Mouse (Mus musculus): ENCODE results near the gene Fezf1. TPM values are rescaled to one million over a fixed set of nuclear protein-coding genes. Genes with fewer than 3 reads are reported as not detected.

Gene Fezf1
- polyA plus RNA-seq, 1 experiment from 2014 or later: not detected

GRCm38 (mm10) chr6:23245121-23245520 is 3.0 kb downstream of the Fezf1 start:
- Histone ChIP-seq H3K9me3 (replicated peaks; ENCODE audit: control insufficient read depth, low read length) (no peaks in the 10 kb centered on the region), H3K4me2 (no peak overlapping the region), H3K27ac (ENCODE audit: low read depth, low read length) (no peak overlapping the region), H3K36me3 (ENCODE audit: control insufficient read depth, insufficient read depth, low read length) (no peaks in the 10 kb centered on the region), H3K4me3 (ENCODE audit: low read depth, low read length) (no peak overlapping the region), H3K27me3 (ENCODE audit: control insufficient read depth, insufficient read depth, low read length) (peaks cover 74% of the 10 kb centered on the region), H3K9ac (ENCODE audit: low read depth, low read length) (no peak overlapping the region), H3K4me1 (ENCODE audit: control insufficient read depth, insufficient read depth, low read length) (peaks cover 8% of the 10 kb centered on the region; the same call in 1 of the 2 replicates)
- no peak for ATAC-seq (replicated peaks; ENCODE audit: insufficient number of reproducible peaks, low FRiP score, low TSS enrichment)
- 18% methylated on average over 9 of the region's 9 CpGs for WGBS (ENCODE audit: insufficient replicate concordance)

- peaks cover 63% of the 10 kb centered on the region for H3K27me3 ChIP-seq (ENCODE audit: control insufficient read depth, insufficient read depth, low read length)
- no peak overlapping the region for H3K4me2 ChIP-seq
- no peaks in the 10 kb centered on the region for H3K36me3 ChIP-seq (ENCODE audit: control insufficient read depth, insufficient read depth, low read length)
- H3K4me3 ChIP-seq (ENCODE audit: low read depth, low read length): no peak overlapping the region
- ATAC-seq (replicated peaks; ENCODE audit: insufficient number of reproducible peaks, low FRiP score, low TSS enrichment): no peak
- H3K9me3 ChIP-seq (replicated peaks; ENCODE audit: control insufficient read depth, low read length): no peaks in the 10 kb centered on the region
- WGBS (ENCODE audit: insufficient replicate concordance): 2% methylated on average over 15 of the region's 15 CpGs
- H3K4me1 ChIP-seq (ENCODE audit: control insufficient read depth, insufficient read depth, low read length): peaks cover 5% of the 10 kb centered on the region; the same call in 1 of the 2 replicates
- no peak overlapping the region for H3K9ac ChIP-seq (ENCODE audit: low read depth, low read length)
- H3K27ac ChIP-seq (ENCODE audit: low read depth, low read length): no peak overlapping the region
Measured at GRCm38 (mm10) chr6:23243821-23244760, 4.1 kb downstream of the Fezf1 start.

GRCm38 (mm10) chr6:23211499-23211898 is 36.7 kb downstream of the Fezf1 start:
- no peak for ATAC-seq (replicated peaks; ENCODE audit: insufficient number of reproducible peaks, low FRiP score, low TSS enrichment)
- Histone ChIP-seq H3K4me3 (ENCODE audit: low read depth, low read length) (no peak overlapping the region), H3K27ac (ENCODE audit: low read depth, low read length) (no peak overlapping the region), H3K9me3 (replicated peaks; ENCODE audit: control insufficient read depth, low read length) (no peaks in the 10 kb centered on the region), H3K4me1 (ENCODE audit: control insufficient read depth, insufficient read depth, low read length) (no peaks in the 10 kb centered on the region), H3K27me3 (ENCODE audit: control insufficient read depth, insufficient read depth, low read length) (no peaks in the 10 kb centered on the region), H3K36me3 (ENCODE audit: control insufficient read depth, insufficient read depth, low read length) (no peaks in the 10 kb centered on the region), H3K4me2 (no peak overlapping the region), H3K9ac (ENCODE audit: low read depth, low read length) (no peak overlapping the region)
- WGBS (ENCODE audit: insufficient replicate concordance): 58% methylated on average over 3 of the region's 3 CpGs

GRCm38 (mm10) chr6:23207791-23208190 is 40.4 kb downstream of the Fezf1 start:
- Histone ChIP-seq H3K27ac (ENCODE audit: low read depth, low read length) (no peak overlapping the region), H3K9ac (ENCODE audit: low read depth, low read length) (no peak overlapping the region), H3K9me3 (replicated peaks; ENCODE audit: control insufficient read depth, low read length) (no peaks in the 10 kb centered on the region), H3K27me3 (ENCODE audit: control insufficient read depth, insufficient read depth, low read length) (no peaks in the 10 kb centered on the region), H3K4me1 (ENCODE audit: control insufficient read depth, insufficient read depth, low read length) (no peaks in the 10 kb centered on the region), H3K36me3 (ENCODE audit: control insufficient read depth, insufficient read depth, low read length) (no peaks in the 10 kb centered on the region), H3K4me3 (ENCODE audit: low read depth, low read length) (no peak overlapping the region), H3K4me2 (no peak overlapping the region)
- WGBS (ENCODE audit: insufficient replicate concordance): 61% methylated on average over 4 of the region's 4 CpGs
- ATAC-seq (replicated peaks; ENCODE audit: insufficient number of reproducible peaks, low FRiP score, low TSS enrichment): no peak

GRCm38 (mm10) chr6:23202630-23203029 is 45.5 kb downstream of the Fezf1 start:
- Histone ChIP-seq H3K4me2 (no peak overlapping the region), H3K4me3 (ENCODE audit: low read depth, low read length) (no peak overlapping the region), H3K36me3 (ENCODE audit: control insufficient read depth, insufficient read depth, low read length) (no peaks in the 10 kb centered on the region), H3K9ac (ENCODE audit: low read depth, low read length) (no peak overlapping the region), H3K4me1 (ENCODE audit: control insufficient read depth, insufficient read depth, low read length) (no peaks in the 10 kb centered on the region), H3K27ac (ENCODE audit: low read depth, low read length) (no peak overlapping the region), H3K27me3 (ENCODE audit: control insufficient read depth, insufficient read depth, low read length) (no peaks in the 10 kb centered on the region), H3K9me3 (replicated peaks; ENCODE audit: control insufficient read depth, low read length) (no peaks in the 10 kb centered on the region)
- ATAC-seq (replicated peaks; ENCODE audit: insufficient number of reproducible peaks, low FRiP score, low TSS enrichment): no peak
- 72% methylated on average over 11 of the region's 11 CpGs for WGBS (ENCODE audit: insufficient replicate concordance)

Other genes starting within 250 kb of the Fezf1 start
- 1.2 and 1.3 TPM in 2 replicates for gene Aass, start 115.4 kb downstream of the Fezf1 start, polyA plus RNA-seq (2014; fragmentation: Nextera tagmentation; extraction: Ambion mirVana)

Measured in heart, embryonic 11.5 days (tissue).